Mouse (Mus musculus): ENCODE results near the gene Tekt4.

GRCm38 (mm10) chr17:25497013-25497412 lies 42.6 kb downstream of the Tekt4 start, which contains the start of gene Sstr5:
- TF ChIP-seq POLR2A (IDR thresholded peaks at IDR 0.05; ENCODE audit: extremely low read depth, insufficient read depth, low read length) (no peak), CTCF (IDR thresholded peaks at IDR 0.05; ENCODE audit: low read depth, low read length) (no peak)

Measured in liver, adult 2 months (tissue).